Mouse (Mus musculus) ES-E14 (cell line): ENCODE data around the gene Hoxb13. TPM values are rescaled to one million over a fixed set of nuclear protein-coding genes. Genes with fewer than 3 reads are reported as not detected.

Source experiments
- DNase-seq: peaks from one replicate; pipeline ENCODE4 v3.0.0-alpha.2; 2013; ENCODE audit warnings: low read depth, low spot score
- H3K27ac ChIP-seq: 2 replicates; pipeline ENCODE4 v1.5.1; 2012; ENCODE audit warnings: low read depth, mild to moderate bottlenecking, low read length, moderate library complexity, mixed read lengths; ENCODE audit not compliant: poor library complexity, insufficient read depth, severe bottlenecking
- H3K36me3 ChIP-seq: 2 replicates; pipeline ENCODE4 v1.6.1; 2012; ENCODE audit warnings: mild to moderate bottlenecking, low read length, moderate library complexity, mixed read lengths; ENCODE audit not compliant: control insufficient read depth, poor library complexity, insufficient read depth, severe bottlenecking
- H3K4me1 ChIP-seq, 2 experiments: fragments of 150-350 bp in 1 of 2; sonication (generic) in 1 of 2; 2 replicates each; pipeline ENCODE4 v1.6.1; 2012; ENCODE audit warnings: low read length in 2 of 2, mild to moderate bottlenecking in 1 of 2, mixed read lengths in 1 of 2; ENCODE audit not compliant: control insufficient read depth in 2 of 2, insufficient read depth in 2 of 2, poor library complexity in 1 of 2
- H3K4me3 ChIP-seq, 2 experiments: fragments of 150-350 bp in 1 of 2; sonication (generic) in 1 of 2; 2 replicates each; pipeline ENCODE4 v1.5.1; 2012; ENCODE audit warnings: low read length in 2 of 2, low read depth in 1 of 2, mild to moderate bottlenecking in 1 of 2, mixed read lengths in 1 of 2; ENCODE audit not compliant: insufficient read depth in 1 of 2, poor library complexity in 1 of 2, severe bottlenecking in 1 of 2
- H3K9ac ChIP-seq: 2 replicates; pipeline ENCODE4 v1.6.1; 2012; ENCODE audit warnings: low read depth, mild to moderate bottlenecking, low read length, mixed read lengths; ENCODE audit not compliant: poor library complexity, insufficient read depth, severe bottlenecking
- H3K9me3 ChIP-seq: fragments of 150-350 bp; sonication (generic); 2 replicates; pipeline ENCODE4 v1.6.1; 2012; ENCODE audit warnings: low read depth, mild to moderate bottlenecking, low read length; ENCODE audit not compliant: control insufficient read depth, insufficient read depth
- CHD2 ChIP-seq: IDR thresholded peaks from 2 replicates; pipeline ENCODE4 v1.6.1; 2014; ENCODE audit warnings: mild to moderate bottlenecking, low read depth, low read length, inconsistent platforms
- HCFC1 ChIP-seq: IDR thresholded peaks from 2 replicates; pipeline ENCODE4 v1.6.1; 2012; ENCODE audit warnings: low read length, inconsistent platforms, borderline replicate concordance; ENCODE audit not compliant: insufficient read depth
- MAFK ChIP-seq: IDR thresholded peaks from 2 replicates; pipeline ENCODE4 v1.6.1; 2014; ENCODE audit warnings: mild to moderate bottlenecking, low read depth, low read length, inconsistent platforms; ENCODE audit not compliant: insufficient read depth
- ZC3H11A ChIP-seq: IDR thresholded peaks from 2 replicates; pipeline ENCODE4 v1.6.1; 2012; ENCODE audit warnings: low read depth, mild to moderate bottlenecking, inconsistent platforms, low read length, borderline replicate concordance
- ZNF384 ChIP-seq: IDR thresholded peaks from 2 replicates; pipeline ENCODE4 v1.6.1; 2012; ENCODE audit warnings: low read depth, low read length, inconsistent platforms
- in situ Hi-C, 2 experiments: fragments of 600-800 bp; cut with MboI; formaldehyde crosslinking; loops; one replicate each; pipeline ENCODE4 v1.15.1; 2025; ENCODE audit warnings: low sequenced_read_pairs in 2 of 2, inconsistent platforms in 1 of 2; ENCODE audit not compliant: unreplicated experiment in 2 of 2
- total RNA-seq: library from RNA; depleted of rRNA; stranded (reverse); fragments of 300-350 nt; gene quantifications from 2 replicates; pipeline ENCODE4 v1.2.3, GENCODE M21; 2012

The Hoxb13 gene
- total RNA-seq, 1 experiment, result 1.4 TPM

- DNase-seq, result no peak
- no peak for TF ChIP-seq ZC3H11A
- TF ChIP-seq CHD2, result no peak
- TF ChIP-seq MAFK, result no peak
- TF ChIP-seq HCFC1, result no peak
- no peak for TF ChIP-seq ZNF384
- no peak overlapping the region for H3K9ac ChIP-seq
- H3K9me3 ChIP-seq, result no peaks in the 10 kb centered on the region
- no peaks in the 10 kb centered on the region for H3K36me3 ChIP-seq
- H3K4me3 ChIP-seq, result peak overlapping the region in 1 of 2 experiments; percentile 10; a peak in 1 of 4 replicates
- in situ Hi-C loops, result loop anchor here in 1 of 2 experiments (10.0 kb wide), 1 partner anchor 162 kb away; no protein-coding TSS in a partner anchor
- H3K27ac ChIP-seq, result no peak overlapping the region
- peaks cover 0 to 6% of the 10 kb centered on the region in 2 experiments; a peak in 1 of 4 replicates for H3K4me1 ChIP-seq
Measured at GRCm38 (mm10) chr11:96172511-96173287, 21.4 kb upstream of the Hoxb13 start.

GRCm38 (mm10) chr11:96173288-96173840 lies 20.8 kb upstream of the Hoxb13 start:
- Histone ChIP-seq H3K36me3 (no peaks in the 10 kb centered on the region), H3K4me3 (peak overlapping the region in 1 of 2 experiments; percentile 10; a peak in 1 of 4 replicates), H3K9ac (no peak overlapping the region), H3K4me1 (peaks cover 0 to 6% of the 10 kb centered on the region in 2 experiments; a peak in 1 of 4 replicates), H3K9me3 (no peaks in the 10 kb centered on the region), H3K27ac (no peak overlapping the region)
- no peak for DNase-seq
- TF ChIP-seq MAFK (no peak), ZNF384 (no peak), CHD2 (no peak), ZC3H11A (no peak), HCFC1 (no peak)
- in situ Hi-C loops, result loop anchor here in 1 of 2 experiments (10.0 kb wide), 1 partner anchor 161 kb away; no protein-coding TSS in a partner anchor

GRCm38 (mm10) chr11:96174881-96175280 lies 19.2 kb upstream of the Hoxb13 start:
- Histone ChIP-seq H3K4me3 (no peak overlapping the region), H3K9ac (no peak overlapping the region), H3K27ac (no peak overlapping the region), H3K36me3 (no peaks in the 10 kb centered on the region), H3K4me1 (peaks cover 0 to 6% of the 10 kb centered on the region in 2 experiments; a peak in 1 of 4 replicates), H3K9me3 (no peaks in the 10 kb centered on the region)
- TF ChIP-seq ZC3H11A, result no peak
- TF ChIP-seq ZNF384, result no peak
- no peak for TF ChIP-seq MAFK
- no peak for TF ChIP-seq HCFC1
- no peak for TF ChIP-seq CHD2
- DNase-seq, result no peak
- in situ Hi-C loops, result loop anchor here in 1 of 2 experiments (10.0 kb wide), 1 partner anchor 160 kb away; no protein-coding TSS in a partner anchor

GRCm38 (mm10) chr11:96175511-96175910 lies 18.6 kb upstream of the Hoxb13 start:
- DNase-seq, result no peak
- in situ Hi-C loops, result loop anchor here in 1 of 2 experiments (10.0 kb wide), 1 partner anchor 159 kb away; no protein-coding TSS in a partner anchor

More at GRCm38 (mm10) chr11:96175511-96175910, 18.6 kb upstream of the Hoxb13 start:
- H3K4me3 ChIP-seq, result no peak overlapping the region
- TF ChIP-seq ZC3H11A, result no peak
- TF ChIP-seq ZNF384, result no peak
- TF ChIP-seq HCFC1, result no peak
- TF ChIP-seq MAFK, result no peak
- TF ChIP-seq CHD2, result no peak
- no peak overlapping the region for H3K9ac ChIP-seq
- H3K4me1 ChIP-seq, result peaks cover 0 to 6% of the 10 kb centered on the region in 2 experiments; a peak in 1 of 4 replicates
- no peaks in the 10 kb centered on the region for H3K9me3 ChIP-seq
- H3K36me3 ChIP-seq, result no peaks in the 10 kb centered on the region
- no peak overlapping the region for H3K27ac ChIP-seq
